Mouse (Mus musculus): ENCODE measurements around the gene Lad1.

Gene Lad1

DNA sequence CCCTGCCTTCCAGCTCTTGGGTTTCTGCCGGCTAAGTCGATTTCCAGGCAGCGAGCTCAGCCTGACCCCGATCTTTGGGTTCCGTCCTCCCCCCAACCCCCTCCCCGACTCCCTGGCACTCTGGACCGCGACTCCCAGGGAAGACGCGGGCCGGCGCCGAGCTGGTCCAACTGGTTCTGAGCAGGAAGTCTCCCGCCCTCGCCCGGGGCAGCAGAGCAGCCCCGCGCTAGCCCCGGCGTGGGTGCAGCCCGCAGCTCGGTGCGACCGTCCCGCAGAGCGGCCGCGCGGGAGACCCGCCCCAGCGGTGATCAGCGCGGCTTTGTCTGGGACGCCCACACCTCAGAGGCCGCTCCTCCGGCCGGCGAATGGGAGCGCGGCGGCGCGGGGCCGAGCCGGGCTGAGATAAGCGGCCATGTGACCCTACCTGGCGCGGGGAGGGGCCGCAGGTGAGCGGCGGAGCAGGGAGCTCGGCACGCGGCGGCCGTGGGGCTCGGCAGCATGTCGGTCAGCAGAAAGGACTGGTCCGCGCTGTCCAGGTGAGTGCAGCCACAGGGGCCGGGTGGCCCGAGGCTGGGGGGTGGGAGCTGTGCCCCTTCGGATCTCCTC lies at the start of gene Lad1:
Gene Lad1, plus strand, starts transcription at position 118 of the 606 bp plus-strand sequence.
- DNase-seq (ENCODE audit: low read depth, low spot score): peak; percentile 64

GRCm38 (mm10) chr1:135770237-135770636 lies 48.2 kb upstream of the Lad1 start:
- DNase-seq (ENCODE audit: low read depth, low spot score): no peak

DNA sequence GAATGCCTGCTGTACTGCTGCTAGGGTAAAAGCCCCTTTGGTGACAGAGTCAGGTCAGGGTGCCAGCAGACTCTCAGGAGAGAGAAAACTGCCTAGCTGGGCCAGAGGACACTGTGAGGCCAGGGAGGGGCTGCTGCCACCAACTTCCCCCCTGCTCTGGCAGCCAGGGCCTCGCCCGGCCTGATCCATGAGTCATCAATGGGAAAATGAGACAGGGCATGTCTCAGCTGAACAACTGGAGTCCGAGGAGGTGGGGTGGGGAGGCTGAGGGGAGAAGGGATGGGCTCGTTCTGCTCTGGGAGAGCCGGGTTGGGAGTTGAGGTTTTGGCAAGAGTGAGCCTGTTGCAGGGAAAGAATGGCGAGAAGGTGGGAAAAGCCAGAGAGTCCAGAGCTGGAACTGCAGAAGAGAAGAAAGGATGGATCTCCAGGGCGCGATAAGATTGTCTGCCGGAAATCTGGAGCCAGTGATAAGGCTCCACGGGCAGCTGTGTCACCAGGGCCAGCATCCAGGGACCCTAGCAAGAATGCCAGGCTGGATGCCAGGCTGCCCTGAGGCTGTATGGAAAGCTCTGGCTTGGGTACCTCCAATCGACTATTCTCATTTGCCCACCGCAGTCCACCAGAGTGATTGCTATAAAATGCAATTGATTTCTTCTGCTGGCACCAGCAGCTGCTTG lies 47.4 kb upstream of the Lad1 start:
- DNase-seq (ENCODE audit: low read depth, low spot score): peak; percentile 64

GRCm38 (mm10) chr1:135771573-135771970 lies 46.8 kb upstream of the Lad1 start:
- peak; percentile 62 for DNase-seq (ENCODE audit: low read depth, low spot score)

DNA sequence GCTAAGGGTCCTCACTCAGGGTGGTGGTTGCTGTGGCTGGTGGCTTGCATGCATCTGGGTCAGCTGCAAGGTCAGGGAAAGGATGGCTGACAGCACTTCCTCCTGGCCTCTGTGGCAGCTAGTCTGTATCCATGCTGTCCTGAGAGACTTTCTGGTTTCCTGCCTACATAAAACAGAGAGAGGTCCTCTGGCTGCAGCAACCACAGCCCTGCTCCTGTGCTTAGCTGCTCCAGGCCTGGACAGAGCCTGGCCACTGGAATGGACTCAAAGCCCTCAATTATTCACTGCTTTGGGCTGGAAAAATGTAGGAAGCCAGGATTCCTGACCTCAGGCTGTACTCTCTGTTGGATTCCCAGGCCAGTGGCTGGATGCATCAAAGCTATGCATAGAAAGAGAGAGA lies 41.8 kb upstream of the Lad1 start:
- no peak for DNase-seq (ENCODE audit: low read depth, low spot score)

- DNase-seq (ENCODE audit: low read depth, low spot score): no peak
Measured at GRCm38 (mm10) chr1:135777046-135777445, 41.4 kb upstream of the Lad1 start.

DNA sequence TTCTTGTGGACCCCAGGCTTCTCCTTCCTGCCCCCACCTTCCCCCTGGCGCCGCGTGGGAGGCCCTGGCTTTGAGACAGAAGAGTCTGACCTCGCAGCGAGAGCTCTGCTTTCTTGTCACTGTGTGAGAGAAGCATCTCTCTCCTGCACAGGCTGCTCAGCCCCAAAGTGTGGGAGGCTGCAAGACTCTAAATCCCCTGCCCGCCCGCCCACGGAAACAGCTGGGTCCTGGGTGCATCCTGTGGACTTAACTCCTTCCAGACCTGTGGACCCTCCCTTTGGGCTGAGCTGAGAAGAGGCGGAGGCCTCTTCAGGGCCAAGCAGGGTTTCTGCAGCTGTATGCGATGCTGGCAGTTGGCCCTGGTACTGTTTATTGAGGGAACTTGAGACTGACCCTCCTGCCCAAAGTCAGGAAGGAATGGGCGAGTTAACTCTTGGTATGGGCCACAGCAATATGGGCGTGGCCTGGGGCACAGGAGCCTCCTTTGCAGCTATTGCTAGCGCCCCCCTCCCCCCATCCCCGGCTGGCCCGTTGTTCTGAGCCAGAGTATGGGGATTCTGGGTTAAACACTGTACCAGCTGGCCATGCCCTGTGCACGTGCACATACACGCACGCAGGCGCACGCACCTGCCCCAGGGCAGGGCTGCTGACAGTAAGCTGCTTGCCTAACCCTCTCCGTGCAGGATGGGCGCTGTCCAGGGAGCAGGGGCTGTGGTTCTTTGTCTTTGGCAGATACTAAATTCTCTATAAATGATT lies 39.4 kb upstream of the Lad1 start, which contains the start of gene Tnni1:
Gene Tnni1, plus strand, starts transcription at position 655 of the 756 bp plus-strand sequence.
- DNase-seq (ENCODE audit: low read depth, low spot score): peak; percentile 62

- peak; percentile 92 for DNase-seq (ENCODE audit: low read depth, low spot score)
Measured at GRCm38 (mm10) chr1:135780649-135781048, 37.7 kb upstream of the Lad1 start.

DNA sequence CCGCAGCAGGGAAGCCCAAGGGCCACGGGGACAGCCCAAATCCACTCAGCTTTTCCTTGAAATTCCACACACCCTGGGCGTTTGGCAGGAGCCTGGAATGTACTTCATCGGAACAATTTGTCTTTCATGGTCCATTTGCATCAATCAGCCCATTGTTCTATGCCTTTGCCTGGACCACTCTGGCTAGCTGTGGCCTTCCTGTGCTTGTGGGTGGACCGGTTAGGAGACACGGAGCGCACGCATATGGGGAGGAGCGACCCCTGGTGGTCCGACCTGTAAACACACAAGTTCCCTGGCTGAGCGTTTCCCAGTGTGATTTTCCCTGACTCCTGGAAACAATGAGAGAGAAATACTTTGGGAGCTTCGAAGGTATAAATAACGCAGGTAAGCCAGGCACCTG lies 37.2 kb upstream of the Lad1 start:
- peak; percentile 88 for DNase-seq (ENCODE audit: low read depth, low spot score)

- peak; percentile 34 for DNase-seq (ENCODE audit: low read depth, low spot score)
Measured at GRCm38 (mm10) chr1:135782816-135783215, 35.6 kb upstream of the Lad1 start.

DNA sequence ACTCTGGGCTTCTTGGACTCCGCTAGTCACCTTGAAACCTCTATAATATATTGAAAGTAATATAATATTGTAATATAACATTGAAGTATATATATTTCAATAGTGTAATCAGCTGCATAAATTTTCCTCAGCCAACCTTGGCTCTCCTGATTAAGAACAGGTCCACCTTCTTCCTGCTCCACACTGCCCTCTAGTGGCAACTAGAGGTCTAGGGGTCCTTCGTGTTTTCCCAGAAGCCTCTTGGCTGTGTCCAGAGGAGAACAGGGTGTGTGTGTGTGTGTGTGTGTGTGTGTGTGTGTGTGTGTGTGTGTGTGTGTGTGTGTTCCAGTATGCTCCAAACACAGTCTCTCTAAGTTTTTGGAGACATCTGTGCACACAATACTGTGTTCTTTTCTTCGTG lies 30.6 kb upstream of the Lad1 start:
- DNase-seq (ENCODE audit: low read depth, low spot score): peak; percentile 90

GRCm38 (mm10) chr1:135788708-135789107 lies 29.7 kb upstream of the Lad1 start:
- peak; percentile 69 for DNase-seq (ENCODE audit: low read depth, low spot score)

DNA sequence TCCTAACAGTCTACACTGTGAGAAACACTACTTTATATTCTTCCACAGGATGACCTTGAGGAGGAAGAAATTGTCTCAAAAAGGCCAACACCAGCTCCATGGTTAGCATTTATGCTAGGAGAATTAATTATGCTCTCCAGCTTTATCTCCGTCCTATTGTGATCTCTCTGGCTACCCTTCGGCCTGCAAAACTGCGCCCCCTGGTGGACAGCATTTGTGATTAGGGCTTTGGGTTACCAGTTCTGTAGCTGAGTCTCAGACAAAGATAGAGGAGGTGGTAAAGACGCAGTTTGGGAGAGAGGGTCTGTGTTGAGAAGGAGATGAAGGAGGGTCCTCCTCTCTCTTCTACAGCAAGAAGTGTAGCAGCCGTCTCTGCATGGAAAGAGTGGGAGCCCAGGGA lies 28.6 kb upstream of the Lad1 start:
- peak; percentile 89 for DNase-seq (ENCODE audit: low read depth, low spot score)

- peak; percentile 92 for DNase-seq (ENCODE audit: low read depth, low spot score)
Measured at GRCm38 (mm10) chr1:135792143-135792939, 26.1 kb upstream of the Lad1 start.

DNA sequence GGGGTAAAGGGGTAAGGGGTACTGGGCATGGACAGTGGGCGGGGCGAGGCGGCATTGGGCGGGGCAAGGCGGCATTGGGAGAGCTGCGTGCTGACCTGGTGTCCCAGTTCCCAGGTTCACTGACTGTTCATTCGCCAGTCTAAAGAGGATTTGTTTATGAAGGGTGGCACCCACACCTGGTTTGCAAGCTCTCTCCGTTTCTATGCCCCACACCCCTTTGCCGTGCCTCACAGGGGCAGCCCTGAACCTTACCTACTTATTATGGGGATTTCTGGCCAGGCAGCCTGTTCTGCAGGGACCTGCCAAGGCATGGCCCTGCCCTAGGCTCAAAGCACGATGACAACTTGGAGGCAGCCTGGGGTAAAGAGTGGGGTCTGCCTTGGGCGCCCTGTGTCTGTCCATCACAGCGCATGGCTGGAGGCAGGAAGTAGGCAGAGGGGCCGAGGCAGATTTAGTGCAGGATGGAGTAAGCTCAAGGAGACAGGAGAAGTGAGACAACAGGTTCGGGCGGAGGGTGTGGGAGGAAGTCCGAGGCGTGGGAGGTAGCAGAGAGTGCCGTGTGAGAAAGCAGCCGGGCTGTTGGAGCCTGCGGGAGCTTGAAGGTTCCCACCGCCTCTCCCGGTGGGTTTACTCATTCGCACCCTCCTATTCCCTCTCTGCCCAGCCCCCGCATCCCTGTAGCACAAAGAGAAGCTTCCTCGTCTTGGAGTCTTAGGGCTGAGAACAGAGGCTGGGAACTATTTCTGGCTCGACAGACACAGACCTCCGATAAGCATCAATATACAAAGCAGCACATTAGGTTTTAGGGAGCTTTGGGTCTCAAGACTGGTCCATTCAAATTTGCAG lies 24.8 kb upstream of the Lad1 start:
- DNase-seq (ENCODE audit: low read depth, low spot score): no peak

DNA sequence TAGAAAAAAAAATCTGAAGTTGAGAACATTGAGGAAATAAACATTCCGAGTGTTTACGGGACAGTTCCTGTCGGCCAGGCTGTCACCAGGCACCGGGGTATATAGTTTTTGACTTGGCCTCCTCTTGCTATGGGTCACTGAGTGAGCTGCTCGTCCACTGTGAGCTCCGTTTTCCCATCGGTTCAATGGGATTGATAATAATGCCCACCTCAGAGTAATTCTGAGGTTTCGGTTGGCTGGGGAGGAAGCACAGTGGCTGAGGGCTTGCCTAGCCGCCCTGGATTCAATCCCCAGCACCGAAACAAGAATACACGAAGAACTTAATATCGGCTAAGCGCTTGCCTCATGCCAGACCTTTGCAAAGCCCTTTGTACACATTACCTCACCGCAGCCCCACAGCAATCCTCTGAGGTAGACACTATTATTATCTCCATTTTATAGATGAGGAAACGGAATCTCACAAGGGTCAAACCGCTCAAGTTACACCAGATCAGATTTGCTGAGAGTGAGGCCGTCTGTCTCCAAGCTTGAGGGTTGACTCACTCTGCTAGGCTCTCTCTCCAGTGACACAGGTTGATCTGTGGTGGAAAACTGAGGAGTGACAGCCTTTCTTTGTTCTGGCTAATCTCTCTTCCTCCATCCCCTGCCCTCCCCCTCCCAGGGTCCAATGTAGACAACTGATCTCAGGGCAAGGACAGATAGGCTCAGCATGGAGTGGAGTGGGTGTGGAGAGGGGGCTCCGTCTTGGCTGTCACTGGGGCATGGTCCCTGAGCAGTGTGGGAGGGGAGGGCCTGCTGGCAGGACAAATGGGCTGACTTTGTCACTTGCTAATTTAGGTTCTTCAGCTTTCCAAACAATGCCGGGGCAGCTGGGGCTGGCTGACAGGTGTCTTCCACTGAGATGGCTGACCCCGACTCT lies 23.9 kb upstream of the Lad1 start:
- peak; percentile 54 for DNase-seq (ENCODE audit: low read depth, low spot score)

- no peak for DNase-seq (ENCODE audit: low read depth, low spot score)
Measured at GRCm38 (mm10) chr1:135798492-135798891, 19.9 kb upstream of the Lad1 start.

DNA sequence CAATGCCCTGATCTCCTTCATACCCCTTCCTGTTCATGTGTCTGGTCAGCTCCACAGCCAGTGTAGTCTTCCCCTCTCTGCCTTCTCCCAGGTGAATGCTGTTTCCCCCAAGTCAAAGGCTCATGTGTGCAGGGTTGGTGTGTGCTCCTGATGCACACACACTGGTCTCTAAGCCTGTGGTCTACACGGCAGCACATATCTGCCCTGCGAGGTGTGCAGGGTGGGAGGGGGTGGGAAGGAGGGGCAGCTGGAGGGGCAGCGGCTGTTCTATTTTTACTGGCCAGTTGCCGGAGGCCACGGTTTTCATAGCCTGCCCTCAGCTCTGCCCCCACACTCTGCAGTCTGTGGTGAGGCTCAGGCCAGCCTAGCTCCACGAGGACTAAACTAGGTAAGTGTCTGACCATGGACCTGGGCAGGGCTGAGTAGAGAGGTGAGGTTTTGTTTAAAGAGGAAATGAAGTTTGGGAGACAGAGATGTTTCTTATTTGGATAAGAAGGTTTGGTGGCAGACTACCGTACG lies 19.2 kb upstream of the Lad1 start:
- DNase-seq (ENCODE audit: low read depth, low spot score): no peak

GRCm38 (mm10) chr1:135800192-135800950 lies 18.0 kb upstream of the Lad1 start:
- DNase-seq (ENCODE audit: low read depth, low spot score): no peak

All from ZHBTc4 (cell line).